Mouse (Mus musculus) adipocyte (in vitro differentiated cells): Measurements from ENCODE around the gene Gm10112.
A peak's percentile ranks its signal among the peaks of the same experiment; 100 is the strongest.

Source experiments
- DNase-seq: peaks from one replicate; pipeline ENCODE4 v3.0.0-alpha.2; 2016; ENCODE audit warnings: low spot score

Gm10112 gene

GRCm38 (mm10) chrX:111168040-111168439 is at the start of gene Gm10112:
Gene Gm10112, plus strand, starts transcription at chrX:111168340.
- no peak for DNase-seq

- DNase-seq: peak; percentile 20
These were observed 21.4 kb downstream of the Gm10112 start for GRCm38 (mm10) chrX:111189574-111189973.

GRCm38 (mm10) chrX:111196376-111196775 is 28.2 kb downstream of the Gm10112 start:
- DNase-seq: peak; percentile 67

- DNase-seq: peak; percentile 63
These were observed 42.1 kb downstream of the Gm10112 start for GRCm38 (mm10) chrX:111210225-111210624.
